Mouse (Mus musculus): Measurements from ENCODE around the gene Dock3.

GRCm38 (mm10) chr9:107232140-107232539, 431 bp upstream of the Dock3 start:
- TF ChIP-seq POLR2A (IDR thresholded peaks at IDR 0.05; ENCODE audit: control insufficient read depth, low read depth, low read length) (no peak), CTCF (IDR thresholded peaks at IDR 0.05; ENCODE audit: control insufficient read depth, insufficient read depth, insufficient replicate concordance, low read depth, low read length) (no peak)

Data from testis, adult 2 months (tissue).